Comparison of ENCODE assay signal across 10 mouse cellular contexts in genomic region chr16:52038821-52039220, GRCm38 (mm10).
"Had no signal": no experiment of that assay in that cellular context is flagged by ENCODE, and none has a peak within 500 bp of the region (broad histone marks: within the 10 kb centered on the region; RNA-seq: fewer than 3 reads in every experiment).

No protein-coding gene starts in this region.

- DNase-seq: kidney, adult 18-20 months; kidney, postnatal 4 days; midbrain, embryonic 14.5 days; thymus, postnatal 36 days had no signal

- H3K27me3 ChIP-seq: limb, embryonic 12.5 days; neural tube, embryonic 12.5 days; stomach, embryonic 15.5 days had no signal

- H3K4me3 ChIP-seq: layer of hippocampus, adult 2 months; limb, embryonic 12.5 days; midbrain, embryonic 10.5 days; myocyte; neural tube, embryonic 12.5 days; stomach, embryonic 15.5 days had no signal

- H3K36me3 ChIP-seq: stomach, embryonic 15.5 days had no signal

- H3K27ac ChIP-seq: layer of hippocampus, adult 2 months; limb, embryonic 12.5 days; midbrain, embryonic 10.5 days; neural tube, embryonic 12.5 days; stomach, embryonic 15.5 days had no signal
